Mouse (Mus musculus) urinary bladder, postnatal 4 days (tissue): ENCODE results near the gene Psph.
"Not testable (repeated sequence)": the region's sequence is repeated elsewhere in the genome, so short reads cannot be mapped to it uniquely, and the experiment has no call there.

Experiments used
- DNase-seq, 2 experiments: peaks; one replicate each; pipeline ENCODE4 v3.0.0; 2021 to 2022; ENCODE audit warnings: low spot score in 2 of 2

Gene Psph

DNA sequence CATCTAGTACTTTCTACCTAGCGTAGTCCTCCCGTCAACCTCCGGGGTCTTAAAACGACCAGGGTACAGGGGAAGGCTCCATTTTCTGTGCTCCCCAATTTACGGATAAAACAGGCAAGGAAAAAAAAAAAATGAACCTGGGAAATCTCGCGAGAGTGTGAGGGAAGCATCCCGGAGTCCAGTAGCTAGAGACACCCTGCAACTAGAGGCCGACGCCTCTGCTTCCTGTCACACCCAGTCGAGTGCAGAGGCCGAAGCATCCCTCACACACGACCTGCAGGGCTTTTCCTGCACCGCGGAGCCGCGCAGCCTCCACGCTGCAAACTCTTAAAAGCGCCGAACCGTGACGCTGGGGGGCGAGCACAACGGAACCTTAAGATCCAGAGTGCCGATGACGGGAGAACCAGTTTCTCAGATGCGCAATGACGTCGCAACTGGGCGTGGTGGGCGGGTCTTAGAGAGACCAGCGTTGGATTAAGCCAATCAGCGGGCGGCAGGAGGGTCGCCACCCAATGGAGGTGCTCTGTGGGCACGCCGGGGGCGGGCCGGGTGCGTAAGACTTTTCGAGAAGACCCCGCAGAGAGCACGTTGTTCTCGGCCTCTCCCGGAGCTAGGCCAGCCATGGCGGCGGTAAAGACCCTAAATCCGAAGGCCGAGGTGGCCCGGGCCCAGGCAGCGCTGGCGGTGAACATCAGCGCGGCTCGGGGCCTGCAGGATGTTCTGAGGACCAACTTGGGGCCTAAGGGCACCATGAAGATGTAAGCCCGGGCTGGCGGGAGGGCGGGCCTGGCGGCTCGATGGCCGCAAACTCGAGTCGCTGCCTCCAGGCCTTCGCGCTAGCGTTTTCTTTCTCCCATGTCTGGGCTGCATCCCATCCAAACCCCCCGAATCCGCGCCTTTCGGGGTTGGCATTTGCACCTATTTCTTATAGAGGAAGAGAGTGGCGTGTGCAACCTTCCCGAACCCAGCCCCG, at the start of gene Psph:
TSS of gene Psph (minus strand) at position 632 of the 973 bp plus-strand sequence.
- DNase-seq, result peak; percentile 94 to 98

DNA sequence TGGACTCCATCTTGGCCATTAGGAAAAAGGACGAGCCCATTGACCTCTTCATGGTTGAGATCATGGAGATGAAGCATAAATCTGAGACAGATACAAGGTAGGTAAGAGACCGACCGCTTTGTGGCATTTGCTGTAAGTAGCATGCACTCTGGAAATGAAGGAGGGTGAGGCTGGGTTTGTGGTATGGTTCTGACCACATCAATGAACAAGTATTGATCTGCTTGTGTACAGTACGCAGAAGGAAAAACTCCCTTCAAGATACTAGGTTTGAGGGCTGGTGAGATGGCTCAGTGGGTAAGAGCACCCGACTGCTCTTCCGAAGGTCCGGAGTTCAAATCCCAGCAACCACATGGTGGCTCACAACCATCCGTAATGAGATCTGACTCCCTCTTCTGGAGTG, 3.3 kb upstream of the Psph start:
- not testable (repeated sequence) for DNase-seq

DNA sequence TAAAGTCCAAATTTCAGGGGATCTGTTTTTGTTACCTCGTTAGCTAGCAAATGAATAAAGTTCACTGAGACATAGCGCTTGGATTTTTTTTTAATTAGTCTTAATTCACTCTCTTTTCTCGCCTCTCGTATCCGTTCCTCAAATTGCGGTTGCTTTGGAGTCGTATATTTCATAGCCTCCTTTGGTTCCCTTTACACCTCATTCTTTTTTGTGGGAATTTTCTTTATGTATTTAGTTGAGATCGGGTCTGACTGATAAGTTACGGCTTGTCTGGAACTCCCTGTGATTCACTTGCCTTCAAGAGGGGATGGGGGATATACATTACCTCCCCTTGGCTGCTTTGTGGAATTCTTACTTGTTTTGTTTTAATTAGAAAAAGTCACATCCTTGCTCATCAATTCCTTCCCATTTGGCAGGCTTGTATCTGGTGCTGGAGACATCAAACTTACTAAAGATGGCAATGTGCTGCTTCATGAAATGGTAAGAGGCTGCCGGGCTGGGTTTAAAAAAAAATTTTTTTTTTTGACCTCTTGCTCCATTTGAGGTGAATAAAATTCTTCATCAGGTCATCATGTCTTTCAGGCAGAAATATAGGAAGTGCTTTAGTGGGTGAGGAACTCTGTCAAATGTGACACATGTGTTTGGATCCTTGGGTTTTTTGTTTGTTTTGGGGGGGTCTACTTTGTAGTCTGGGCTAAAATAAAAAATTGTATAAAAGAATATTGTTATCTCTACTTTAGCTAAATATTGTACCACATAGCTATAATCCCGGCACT, 757 bp upstream of the Psph start:
- DNase-seq, result no peak

DNA sequence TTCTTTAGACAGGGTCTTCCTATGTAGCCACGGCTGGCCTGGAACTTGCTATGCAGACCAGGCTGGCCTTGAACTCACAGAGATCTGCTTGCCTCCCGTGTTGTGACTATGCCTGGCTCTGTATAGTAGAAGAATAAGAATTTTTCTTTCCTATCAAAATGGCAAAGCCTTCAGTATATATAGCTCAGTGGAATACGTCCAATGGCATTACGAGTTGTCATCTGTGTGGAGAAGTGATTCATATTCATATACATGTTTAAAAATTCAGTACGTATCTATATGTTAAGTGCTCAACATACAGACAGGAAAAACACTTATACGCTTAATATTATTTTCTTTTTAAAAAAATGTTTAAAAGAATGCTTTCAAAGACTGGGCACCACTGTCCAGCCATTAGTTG, 1.1 kb downstream of the Psph start:
- no peak for DNase-seq

DNA sequence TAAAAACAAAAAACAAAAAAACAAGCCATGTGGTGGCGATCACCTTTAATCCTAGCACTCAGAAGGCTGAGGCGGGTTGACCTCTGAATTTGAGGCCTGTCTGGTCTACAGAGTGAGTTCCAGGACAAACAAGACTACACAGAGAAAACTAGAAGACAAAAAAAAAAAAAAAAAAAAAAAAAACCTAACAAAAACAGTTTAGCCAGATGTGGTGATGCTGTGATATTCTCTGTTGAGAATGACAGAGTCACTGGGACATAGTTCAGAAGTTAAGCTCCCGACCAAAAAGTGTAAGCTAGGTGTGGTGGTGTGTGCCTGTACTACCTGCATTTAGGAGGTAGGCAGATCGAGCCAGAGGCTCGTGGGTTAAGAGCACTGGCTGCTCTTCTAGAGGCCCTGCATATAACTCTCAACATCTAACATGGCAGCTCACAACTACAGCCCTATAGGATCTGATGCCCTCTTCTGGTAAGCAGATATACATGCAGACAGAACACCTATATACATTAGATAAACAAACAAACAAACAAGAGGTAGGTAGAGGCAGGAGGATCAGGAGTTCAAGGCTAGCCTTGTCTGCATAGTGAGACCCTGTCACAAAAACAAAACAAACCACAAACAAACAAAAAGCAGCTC, 1.9 kb downstream of the Psph start:
- DNase-seq, result no peak

DNA sequence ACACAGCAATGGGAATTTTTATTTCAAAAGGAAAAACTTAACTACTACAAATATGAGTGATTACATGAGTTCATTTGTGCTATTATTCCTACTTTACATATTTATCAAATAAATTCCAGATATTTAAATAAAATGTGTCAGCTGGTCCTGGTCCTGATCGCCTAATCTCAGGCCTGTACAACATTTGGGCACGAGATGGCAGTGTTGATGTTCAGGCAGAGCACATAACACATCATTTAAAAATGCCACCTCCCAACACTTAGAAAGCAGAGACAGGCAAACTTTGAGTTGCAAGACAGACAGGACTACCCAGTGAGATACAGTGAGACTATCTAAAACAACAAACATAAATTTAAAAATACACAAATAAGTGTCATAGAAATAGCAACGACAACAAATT, 5.0 kb downstream of the Psph start:
- DNase-seq, result no peak

DNA sequence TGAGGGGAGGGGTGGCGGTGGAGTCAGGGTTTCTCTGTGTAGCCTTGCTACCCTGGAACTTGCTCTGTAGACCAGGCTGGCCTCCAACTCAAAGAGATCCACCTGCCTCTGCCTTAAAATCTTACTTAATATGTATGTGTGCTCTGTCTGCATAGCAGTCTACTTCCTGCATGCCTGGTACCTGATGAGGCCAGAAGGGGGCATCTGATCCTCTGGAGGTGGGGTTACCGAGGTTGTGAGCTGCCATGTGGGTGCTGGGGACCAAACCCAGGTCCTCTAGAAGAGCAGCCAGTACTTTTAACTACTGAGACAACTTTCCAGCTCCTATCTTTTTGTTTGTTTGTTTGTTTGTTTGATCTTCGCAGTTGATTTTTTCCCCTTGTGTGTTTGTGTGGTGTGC, 7.1 kb downstream of the Psph start:
- DNase-seq, result no peak

DNA sequence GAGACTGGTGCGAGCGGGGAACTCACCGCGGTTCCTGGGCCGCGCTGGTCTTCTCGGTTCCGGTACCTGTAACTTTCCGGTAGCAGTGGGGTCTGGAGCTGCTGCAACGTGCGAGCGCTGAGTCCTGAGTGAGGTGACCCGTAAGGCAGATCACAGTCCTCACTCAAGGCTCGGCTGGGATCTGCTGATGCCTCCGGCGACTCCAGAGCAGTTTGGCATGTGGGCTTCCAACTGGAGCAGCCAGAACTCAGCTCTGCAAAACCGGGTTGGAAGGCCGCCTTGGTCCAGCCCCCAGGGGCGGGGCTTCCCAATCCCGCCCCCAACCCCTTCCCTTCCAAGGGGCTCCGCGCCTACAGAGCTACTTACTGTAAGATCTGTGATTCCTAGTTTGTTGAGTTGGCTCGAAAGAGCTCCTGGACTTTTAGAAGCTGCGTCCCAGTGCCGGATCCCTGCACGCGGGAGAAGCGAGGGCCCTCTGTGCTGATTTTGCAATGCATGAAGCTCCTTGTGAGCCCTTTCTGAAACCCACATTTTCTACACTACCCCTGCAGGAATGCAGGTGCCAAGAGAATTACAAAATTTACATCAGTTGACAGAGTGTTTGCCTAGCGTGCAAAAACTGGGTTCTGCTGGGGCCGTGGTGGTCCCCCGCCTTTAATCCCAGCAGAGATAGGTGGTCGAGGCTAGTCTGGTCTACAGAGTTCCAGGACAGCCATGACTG, 8.1 kb downstream of the Psph start:
- peak; percentile 75 to 85 for DNase-seq

DNA sequence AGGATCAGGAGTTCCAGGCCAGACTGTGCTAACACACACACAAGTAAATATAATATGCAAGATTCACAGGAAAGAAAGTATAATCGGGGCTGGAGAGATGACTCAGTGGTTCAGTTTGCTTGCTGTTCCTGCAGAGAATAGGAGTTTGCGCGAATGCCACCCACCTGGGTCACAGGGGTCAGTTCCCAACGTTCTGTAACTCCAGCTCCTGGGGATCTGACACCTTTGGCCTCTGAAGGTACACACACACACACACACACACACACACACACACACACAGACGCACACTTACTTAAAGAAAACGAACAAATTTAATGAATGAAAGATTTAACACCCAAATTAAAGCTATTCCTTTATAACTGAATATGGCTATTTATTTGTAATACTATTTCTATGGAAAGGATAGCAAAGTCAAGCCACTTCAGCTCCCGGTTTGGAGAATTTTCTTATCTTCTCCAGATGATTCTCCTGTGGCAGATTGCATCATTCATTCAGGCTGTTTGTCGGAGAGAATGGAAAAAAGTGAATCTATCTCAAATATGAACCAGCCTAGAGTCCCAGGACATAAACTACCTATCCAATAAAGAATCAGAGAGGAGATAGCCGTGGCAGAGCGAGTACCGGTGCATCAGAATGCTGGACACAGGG, 8.8 kb downstream of the Psph start:
- DNase-seq, result no peak

DNA sequence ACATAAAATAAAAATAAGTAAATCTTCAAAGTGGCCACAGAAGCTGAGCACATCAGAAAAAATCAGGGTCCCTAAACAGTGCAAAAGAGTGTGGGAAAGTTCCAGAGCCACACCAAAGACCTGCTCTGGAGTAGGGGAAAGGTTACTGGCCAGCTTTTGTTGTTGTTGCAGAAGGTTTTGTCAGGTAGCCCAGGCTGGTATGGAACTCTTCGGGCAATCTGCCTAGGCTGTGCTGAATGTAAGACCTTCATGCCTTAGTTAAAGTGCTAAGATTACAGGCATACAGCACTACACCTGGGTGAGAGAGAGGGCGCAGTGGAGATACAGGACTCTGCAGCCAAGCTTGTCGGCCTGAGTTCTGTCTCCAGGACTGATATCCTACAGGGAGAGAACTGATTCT, 12.6 kb downstream of the Psph start:
- no peak for DNase-seq

DNA sequence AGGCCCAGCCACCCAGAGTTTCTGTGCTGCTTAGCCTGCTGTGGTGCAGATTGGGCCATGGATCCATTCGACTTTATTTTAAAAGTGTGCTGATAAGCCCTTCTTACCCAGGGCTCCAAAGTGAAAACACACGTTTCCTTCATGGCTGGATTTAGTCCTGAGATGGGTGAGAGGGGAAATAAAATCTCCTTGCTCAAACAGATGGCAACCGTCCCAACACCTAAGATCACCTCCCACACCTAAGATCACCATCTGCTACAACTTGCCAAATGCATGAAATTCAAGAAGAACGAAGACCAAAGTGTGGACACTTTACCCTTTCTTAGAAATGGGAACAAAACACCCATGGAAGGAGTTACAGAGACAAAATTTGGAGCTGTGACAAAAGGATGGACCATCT, 13.9 kb downstream of the Psph start:
- not testable (repeated sequence) for DNase-seq

DNA sequence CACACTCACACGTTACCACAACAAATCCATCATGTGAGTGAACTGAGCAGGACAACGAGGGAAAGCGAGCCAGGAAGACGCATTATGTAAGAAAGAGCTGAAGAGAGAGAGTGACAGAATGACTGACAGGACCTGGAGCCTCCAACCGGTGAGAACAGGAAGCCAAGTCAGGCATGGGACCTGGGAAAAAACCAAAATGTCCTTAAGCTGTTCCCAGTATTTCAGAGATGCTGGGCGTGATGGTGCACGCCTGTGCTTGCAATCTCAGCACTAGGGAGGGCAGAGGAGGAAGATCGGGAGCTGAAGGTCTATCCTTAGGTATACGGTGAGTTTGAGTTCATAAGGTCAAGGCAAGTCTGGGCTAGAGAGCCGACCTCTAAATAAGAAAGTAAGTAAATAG, 14.8 kb downstream of the Psph start:
- DNase-seq, result no peak

DNA sequence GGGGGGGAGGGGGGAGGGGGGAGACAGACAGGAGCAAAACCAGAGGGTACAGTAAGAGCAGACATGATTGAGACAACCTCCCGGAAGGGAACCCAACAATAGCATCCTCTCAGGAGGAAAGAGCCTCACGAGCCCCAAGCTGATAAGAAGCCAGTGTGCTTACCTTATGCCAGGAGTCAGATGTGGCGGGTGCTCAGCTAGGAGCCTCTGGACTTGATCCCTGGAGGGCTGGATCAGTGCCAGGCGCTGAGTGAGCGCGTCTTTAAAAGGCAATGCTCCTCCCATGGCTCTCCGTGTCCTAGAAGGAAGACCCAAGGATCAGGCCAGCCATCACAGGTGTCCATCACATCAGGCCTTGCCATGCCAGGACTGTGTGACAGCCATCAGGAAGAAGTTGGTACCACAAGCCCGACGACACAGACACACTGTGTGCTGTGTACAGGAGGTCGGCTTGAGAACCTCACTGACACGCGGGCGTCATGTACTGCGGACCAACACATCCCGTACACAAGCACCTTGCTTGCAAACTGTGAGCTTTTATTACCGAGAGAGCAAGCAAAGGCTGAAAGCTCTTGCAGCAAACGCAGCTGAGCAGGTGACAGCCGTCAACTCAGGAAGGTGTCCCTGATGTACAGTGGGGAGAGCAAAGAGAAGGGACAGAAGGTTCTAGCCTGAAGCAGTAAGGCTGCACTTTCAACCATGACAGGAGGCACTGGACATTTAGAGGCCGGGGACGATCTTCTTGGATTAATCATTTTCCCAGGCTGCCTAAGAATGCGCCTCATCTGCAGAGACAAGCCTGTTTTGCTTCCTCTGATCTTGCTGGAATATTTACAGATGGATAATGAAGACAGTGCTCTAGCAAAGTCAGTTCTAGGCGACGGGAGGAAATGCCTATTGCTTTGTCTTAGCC, 16.6 kb downstream of the Psph start:
- DNase-seq, result no peak

DNA sequence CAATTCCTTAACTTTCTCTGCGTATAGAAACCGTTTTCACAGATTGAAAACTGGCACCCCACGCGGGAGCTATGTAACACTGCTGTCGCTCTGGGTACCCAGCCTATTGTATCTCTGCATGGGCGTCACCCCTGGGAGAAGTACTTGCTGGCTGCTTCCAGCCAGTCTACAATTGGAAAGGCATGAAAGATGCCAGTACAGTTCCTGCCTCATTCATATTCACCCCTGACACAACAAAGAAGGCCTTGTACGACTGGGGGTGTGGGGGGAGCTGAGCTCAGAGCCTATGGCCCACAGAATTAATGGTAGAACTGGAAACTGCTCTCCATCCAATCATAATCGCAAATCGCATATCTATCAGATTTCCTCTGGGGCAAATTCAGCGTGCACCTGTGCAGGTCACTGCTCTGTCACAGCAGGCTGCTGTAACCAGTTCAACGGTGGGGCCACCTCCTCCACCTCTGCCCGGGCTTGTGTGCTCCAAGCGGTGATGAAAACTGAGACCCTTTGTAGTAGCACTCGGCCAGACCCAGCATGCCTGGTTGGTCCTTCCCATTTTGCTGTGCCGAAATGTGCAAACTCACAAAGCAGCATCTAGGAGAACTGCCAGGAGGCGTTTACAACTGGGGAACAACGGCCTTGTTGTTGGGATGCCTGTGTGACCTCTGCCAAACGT, 25.2 kb downstream of the Psph start:
- no peak for DNase-seq

DNA sequence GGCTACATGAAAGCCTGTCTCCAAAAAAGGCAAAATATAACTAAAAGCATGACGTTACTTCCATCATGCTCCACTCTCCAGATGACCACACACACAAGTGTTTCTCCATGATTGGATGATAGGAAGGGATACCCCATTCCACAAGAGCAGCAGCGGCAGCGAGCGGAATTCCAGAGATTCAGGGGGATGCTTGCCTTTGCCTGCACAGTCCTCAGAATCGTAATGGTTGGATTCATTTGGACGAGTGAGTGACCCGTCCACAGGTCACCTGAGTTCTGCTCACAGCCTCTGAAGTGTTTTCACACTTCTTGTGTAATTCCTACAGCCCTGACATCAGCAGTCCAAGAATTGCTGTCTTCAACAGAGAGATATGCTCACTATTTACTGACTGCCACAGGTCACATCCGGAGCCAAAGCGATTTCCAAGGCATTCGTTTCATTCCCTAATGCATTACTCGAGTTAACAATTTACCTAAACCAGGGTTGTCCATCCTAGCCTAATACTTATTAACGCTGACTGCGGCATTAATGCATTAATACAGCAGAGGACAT, 27.2 kb downstream of the Psph start:
- DNase-seq, result no peak

DNA sequence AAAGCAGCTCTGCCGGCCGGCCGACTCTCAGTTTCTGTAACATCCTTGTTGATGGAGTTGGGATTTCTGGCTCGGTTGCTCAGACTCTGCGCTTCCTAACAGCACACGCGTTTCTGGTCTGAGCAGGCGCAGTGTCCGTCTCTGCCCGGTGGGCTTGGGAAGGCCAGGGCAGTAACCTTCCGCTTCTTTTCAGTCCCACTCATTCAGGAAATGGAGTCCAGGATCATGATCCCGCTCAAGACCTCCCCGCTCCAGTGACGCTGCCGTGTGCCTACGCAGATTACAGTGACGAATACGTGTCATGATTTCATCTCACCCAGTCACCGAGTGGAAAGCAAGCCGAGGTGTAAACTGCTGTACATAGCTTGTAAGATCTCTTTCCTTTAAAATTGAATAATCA, 30.4 kb downstream of the Psph start:
- DNase-seq, result no peak

DNA sequence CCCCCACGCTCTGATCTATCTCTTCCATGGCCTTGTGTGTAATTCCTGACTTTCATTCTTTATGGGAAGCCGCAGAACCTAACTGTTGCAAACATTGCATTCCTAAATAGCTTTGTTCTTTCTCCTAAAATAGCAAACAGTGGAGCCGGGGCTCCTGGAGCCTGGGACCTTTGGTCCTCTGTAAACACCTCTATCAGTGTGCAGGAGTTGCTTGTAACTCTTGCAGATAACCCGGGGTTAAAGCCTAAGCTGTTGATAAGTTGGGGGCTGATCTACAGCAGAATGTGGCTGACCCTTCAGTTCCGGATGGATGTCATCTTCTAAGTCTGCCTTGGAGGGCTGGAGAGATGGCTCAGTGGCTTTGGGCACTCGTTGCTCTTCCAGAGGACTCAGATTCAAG, 43.2 kb downstream of the Psph start:
- DNase-seq, result no peak

DNA sequence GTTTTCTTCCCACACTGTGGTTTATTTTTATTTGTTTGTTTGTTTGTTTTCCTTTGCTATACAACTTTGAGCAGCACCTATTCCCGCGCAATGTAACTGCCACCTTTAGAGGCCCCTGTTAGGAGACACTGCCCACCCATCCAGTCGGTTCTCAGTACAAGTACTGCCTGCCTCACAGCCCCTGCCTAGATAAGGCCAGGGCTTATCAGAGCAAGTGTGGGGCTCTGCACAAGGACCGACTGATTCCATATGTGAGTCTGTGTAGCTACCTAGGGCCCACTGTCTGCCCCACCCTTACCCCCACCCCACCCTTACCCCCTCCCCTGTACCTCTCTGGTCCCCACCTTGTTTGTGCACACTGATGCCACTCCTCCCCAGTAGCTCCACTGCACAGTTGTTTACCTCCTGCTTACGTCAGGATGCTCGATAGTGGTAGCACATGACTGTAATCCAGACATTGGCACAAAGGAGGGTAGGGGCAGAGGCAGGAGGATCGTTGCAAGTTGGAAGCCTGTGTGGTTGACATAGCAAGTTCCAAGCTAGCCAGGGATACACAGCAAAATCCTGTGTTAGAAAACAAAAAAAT, 44.3 kb downstream of the Psph start:
- DNase-seq, result no peak

DNA sequence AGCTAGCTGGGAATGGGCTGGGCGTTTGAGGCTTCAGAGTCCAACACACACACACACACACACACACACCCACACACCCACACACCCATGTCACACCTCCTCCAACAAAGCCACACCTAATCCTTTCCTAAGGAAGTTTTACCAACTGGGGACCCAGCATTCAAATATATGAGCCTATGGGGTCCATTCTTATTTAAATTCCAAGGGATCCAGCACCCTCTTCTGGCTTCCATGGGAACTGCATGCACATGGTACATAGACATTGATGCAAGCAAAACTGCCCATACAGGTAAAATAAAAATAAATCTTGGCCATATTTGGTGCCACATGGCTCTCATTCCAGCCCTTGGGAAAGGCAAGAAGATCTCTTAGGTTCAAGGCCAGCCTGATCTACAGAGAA, 46.3 kb downstream of the Psph start:
- DNase-seq, result no peak
